Mouse (Mus musculus): Measurements from ENCODE around the gene Naa20.
A peak's percentile ranks its signal among the peaks of the same experiment; 100 is the strongest.

Gene Naa20

DNA sequence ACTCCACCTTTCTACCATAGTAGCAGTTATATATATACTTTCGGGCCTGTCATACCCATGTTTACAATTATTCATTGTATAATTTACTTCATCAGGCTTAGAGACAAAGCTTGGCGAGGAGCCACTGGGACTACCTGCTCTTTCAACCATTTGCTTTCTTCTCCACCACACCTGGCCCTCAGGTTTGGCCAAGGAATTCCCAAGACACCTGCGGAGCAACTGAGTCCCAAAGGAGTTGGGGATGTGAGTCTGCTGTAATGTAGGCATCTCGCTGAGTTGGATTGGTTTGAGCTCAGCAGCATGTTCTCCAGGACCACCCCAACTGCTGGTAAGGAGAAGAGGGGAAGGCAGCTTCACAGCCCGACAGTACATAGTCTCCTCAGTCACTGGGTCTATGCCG, at the start of gene Naa20:
Naa20 (plus strand) TSS at position 239 of the 400 bp plus-strand sequence.
- no peak for DNase-seq (ENCODE audit: low read depth, low spot score)

DNA sequence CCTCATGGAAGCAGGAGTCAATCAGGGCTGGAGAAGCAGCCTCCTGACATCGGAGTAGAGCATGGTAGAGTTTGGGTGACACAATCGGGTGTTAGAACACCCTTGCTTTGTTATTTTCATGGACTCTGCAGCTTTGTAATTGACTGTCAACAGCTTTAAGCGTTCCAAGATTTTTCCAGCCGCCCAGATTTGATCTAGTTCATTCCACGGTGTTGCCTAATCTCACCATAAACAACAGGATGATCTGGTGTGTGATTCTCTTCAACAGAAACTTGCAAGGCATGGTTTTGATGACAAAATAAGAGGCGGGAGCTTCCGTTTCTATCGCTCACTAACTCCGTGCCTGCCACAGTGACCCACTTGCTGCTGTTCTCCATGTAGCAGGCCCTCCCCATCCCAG, 46.1 kb upstream of the Naa20 start:
- DNase-seq (ENCODE audit: low read depth, low spot score): no peak

DNA sequence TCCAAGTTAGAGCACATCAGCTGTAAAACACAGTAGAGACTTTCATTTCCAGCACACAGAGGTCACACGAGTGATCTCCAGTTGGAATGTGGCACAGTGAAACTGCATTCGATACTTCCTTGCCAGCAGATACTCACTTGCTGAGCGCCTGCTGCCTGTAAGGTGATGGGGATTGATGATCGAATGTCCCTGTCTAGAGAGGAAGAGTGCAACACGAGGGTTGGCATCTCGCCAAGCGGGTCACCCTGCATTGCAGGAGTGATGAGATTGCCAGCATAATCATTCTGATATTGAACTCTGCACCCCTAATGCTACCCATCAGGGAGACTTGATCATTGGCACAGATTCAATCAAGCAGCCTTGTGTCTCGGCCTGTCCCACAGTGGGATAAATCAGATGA, 44.0 kb upstream of the Naa20 start:
- no peak for DNase-seq (ENCODE audit: low read depth, low spot score)

- no peak for DNase-seq (ENCODE audit: low read depth, low spot score)
These were observed 42.4 kb upstream of the Naa20 start for GRCm38 (mm10) chr2:145859442-145859931.

GRCm38 (mm10) chr2:145859932-145860801, 41.7 kb upstream of the Naa20 start:
- peak; percentile 40 for DNase-seq (ENCODE audit: low read depth, low spot score)

DNA sequence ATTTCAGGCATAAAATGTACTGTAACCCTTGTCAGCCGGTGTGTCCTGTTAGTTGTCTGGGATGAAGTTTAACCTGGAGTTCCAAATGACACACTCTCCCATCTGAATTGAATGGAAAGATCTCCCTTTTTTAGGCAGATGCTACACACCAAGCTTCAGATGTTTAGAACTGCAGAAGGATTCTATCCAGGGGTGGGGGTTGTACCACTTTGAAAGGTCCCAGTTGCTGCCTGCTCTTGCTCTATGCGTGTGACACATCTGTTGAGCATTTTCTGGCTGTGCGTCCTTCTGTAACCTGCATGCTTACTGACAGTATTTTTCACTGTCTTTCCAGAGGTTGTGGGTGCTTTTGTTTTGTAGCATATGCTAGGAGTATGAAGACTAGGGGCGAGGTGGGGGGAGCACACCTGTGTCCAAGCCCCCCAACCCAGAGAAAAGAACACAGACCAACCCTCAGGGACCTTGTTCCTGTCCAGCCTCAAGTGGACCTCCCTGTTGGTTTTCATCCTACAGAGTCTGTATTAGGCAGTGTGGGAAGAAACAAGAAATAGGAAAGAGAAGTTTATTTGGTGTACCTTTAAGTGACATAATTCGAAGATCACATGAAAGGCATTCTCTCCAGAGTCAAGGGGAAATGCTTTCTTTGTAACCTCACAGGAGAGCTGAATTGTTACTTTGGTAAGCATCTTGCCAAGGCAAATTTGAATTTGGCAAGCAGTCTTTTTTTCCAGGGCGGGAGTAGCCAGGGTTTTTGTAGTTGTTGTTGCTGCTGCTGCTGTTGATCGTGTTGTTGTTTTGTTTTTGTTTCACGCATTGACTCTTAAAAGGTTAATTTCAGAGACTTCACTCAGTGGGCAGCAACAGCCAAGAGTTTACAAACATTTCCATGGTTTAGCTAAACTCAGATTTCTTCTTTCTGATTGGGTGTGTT, 40.4 kb upstream of the Naa20 start:
- DNase-seq (ENCODE audit: low read depth, low spot score): no peak

- DNase-seq (ENCODE audit: low read depth, low spot score): peak; percentile 72
These were observed 39.6 kb upstream of the Naa20 start for GRCm38 (mm10) chr2:145862206-145862817.

- DNase-seq (ENCODE audit: low read depth, low spot score): peak; percentile 56
These were observed 36.6 kb upstream of the Naa20 start for GRCm38 (mm10) chr2:145865344-145865743.

DNA sequence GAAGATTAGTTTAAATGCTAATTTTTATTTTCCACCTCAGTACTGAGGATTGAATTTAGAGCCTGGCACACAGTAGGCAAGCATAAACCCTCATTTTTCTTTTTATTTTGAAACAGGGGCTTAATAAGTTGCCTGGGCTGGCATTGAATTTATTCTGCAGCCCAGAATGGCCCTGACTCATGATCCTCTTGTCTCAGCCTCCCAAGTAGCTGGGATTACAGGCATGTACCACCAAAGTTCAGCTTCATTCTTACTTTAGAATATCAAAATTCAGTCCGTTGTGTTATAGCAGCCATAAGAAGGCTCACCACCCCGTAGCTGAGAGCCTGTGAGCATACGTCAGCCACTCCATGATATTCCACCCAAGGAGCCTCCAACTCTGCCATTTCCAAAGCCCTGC, 35.7 kb upstream of the Naa20 start:
- no peak for DNase-seq (ENCODE audit: low read depth, low spot score)

DNA sequence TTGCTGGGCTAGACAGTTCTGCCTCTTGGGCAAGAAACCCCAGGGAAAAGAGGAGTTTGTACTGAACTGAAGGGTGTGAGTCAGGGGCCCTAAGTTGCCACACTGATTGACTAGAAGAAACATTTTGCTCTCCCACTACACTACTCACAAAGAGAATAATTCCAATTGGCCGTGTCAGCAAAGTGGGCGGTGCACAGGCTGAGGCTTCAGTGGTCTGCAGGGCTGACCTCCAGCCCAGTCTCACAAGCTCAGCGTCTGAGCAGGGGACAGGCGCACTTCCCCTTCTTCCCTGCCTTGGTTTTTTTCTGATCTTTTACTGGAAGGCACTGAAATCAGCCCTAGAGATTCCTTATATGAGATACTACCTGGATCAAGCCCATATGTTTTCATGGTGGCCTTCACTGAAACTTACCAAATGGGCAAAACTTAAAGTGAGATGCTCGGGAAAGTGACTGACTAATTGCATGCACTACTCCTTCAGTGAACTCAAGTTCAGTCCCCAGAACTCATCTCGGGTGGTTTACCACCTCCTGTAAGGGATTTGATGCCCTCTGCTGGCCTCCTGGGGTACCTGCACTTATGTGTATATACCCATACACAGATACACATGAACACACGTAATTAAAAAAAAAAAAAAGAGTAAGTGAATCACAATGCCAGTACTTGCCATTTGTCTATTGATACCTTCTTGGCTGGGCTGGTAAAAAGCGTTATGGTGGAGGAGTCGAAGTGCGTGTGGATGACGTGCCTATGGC, 35.0 kb upstream of the Naa20 start:
- DNase-seq (ENCODE audit: low read depth, low spot score): peak; percentile 63

DNA sequence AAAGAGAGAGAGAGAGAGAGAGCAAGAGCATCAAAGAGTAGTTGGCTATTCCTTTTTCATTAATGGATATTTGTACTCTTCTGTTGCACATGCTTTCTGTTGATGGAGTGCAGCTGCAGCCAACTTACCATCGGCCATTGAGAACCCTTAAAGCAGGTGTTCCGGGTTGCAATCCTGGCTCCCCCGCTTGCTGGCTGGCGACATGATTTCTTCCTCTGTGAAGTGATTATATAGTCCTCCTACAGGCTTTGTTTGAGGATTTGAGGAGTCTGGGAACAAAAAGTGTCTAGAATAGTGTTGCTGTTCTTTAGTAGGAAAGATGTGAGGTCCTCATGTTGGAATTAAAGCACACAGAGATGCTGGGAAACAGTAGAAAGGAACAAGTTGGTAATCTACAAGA, 30.6 kb upstream of the Naa20 start:
- no peak for DNase-seq (ENCODE audit: low read depth, low spot score)

- no peak for DNase-seq (ENCODE audit: low read depth, low spot score)
These were observed 29.8 kb upstream of the Naa20 start for GRCm38 (mm10) chr2:145872099-145872498.

DNA sequence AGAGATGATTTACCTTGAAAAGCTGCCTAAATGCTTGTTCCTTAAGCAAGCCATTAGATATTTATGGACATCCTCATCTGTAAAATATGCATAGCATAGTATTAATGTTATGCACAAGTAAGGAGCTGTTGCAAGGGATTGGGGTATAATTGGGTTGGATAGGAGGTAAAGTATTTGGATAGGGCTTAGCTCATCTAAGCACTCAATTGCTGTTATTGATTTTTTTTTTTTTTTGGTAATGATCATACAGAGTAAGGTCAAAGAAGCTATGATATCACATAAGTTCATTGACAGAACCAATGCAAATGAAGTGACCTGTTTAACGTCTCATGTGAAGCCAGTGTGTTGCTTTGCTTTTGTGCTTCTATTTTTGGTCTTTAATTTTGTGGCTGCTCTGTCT, 27.9 kb upstream of the Naa20 start:
- no peak for DNase-seq (ENCODE audit: low read depth, low spot score)

DNA sequence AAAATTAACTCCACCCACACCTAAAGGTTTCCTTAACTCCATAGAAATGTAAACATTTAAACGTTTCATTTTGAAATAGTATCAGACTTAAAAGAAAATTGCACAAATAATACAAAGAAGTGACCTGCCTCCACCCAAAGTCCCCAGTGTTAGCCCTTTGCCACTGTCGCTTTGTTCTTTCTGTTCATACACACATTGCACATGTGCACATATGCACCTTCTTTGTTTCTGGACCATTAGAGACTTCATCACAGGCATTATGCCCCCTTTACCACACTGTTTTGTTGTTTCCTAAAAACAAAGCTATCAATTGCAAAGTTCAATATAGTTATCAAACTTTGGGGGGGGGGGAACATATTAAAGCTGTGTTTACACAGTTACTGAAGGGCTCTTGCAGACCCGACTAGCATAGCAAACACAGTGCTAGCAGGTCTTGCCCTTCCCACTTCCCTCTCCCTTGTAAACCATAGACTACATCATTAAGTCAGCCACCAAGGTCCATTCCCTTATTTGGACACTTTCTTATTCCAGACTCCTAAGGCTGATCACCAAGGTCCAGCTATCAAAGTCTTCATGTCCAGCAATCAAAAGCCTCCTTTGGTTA, 26.9 kb upstream of the Naa20 start:
- no peak for DNase-seq (ENCODE audit: low read depth, low spot score)

DNA sequence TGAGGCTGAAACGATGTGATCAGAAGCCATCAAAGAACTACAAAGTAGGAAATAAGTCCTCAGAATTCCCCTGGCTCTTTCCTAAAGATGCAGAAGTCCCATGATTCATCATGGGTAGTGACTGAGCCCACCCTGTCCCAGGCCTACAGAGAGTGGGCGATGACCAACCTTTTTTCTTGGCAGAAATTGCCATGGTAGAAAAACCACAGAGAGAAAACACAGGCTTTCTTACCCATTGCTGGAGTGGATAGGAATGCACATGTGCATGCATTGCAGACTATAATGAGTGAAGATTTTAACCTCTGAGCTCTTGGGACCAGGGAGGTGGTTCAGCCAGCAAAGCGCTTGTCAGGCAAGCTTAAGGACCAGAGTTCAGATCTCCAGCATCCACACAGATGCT, 24.7 kb upstream of the Naa20 start:
- no peak for DNase-seq (ENCODE audit: low read depth, low spot score)

DNA sequence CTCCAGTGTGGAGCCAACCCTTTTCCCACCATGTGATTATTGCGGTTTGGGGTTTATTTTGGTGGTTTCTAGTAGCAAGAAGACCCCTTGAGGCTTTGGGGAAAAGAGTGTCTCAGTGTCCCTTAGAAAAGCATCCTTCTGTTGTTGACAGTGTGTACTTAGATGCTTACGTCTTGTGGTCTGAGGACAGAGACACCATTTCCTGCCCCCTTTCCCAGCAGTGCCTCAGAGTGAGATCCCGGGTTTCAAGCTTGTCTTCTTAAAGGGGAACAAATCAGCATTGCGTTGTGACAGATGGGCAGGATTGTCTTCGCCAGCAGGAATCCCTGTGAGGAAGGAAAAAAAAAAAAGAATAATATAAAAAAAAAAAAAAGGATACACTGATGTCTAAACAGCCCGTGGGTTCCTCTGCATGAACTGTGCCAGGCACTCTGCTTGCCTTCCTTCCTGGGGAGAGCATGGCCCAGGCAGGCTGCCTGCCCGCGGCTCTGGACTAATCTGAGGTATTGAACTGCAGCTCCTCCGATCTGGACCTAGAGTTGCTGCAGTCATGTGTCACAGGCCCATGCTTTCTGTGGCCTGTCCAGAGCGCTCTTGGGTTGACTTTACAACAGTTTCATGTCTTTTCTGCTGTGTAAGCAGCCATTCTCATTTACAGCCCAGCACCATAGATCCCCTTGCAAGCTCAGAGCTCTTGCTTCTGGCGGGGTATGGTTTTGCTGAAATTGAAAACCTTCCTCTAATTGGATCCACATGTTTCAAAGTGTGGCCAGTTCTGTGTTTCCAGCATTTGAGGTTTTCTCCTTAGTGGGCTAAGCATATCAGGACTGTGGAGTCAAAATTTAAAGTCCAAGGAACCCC, 20.8 kb upstream of the Naa20 start:
- DNase-seq (ENCODE audit: low read depth, low spot score): no peak

DNA sequence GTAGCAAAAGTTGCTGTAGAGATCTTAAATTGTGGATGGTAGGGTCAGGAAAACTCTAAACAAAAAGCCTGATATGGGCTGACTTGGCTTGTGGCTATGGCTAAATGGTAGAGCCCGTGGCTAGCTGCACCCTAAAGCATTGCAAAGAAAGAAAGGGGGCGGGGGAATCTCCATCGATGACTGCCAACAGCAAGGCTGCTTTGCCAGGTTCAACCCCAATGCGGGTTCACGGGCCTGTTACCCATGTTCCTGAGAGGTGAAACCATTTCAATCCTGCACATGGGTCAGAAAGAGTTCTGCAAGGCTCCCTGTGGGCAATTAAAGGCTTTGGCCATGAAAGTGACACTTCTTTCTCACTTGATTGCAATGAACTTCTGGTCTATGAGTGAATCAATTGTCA, 20.0 kb upstream of the Naa20 start:
- no peak for DNase-seq (ENCODE audit: low read depth, low spot score)

DNA sequence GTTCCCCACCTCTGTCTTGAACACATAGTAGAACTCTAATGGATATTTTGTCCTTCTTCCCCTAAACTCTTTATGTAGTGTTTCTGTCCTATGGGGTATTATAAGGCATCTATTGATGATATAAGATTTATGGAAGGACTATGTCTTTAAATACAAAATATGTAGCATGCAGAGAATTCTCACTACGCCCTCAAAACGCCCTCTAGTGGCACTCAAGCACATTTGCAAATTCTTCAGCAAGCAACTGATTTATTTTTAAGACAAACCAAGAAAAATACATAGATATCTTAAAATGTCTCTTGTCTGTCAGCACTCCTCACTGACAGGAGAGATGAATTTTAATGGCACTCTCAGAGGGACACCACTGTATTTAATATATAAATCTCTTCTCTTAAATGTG, 19.5 kb upstream of the Naa20 start:
- DNase-seq (ENCODE audit: low read depth, low spot score): peak; percentile 28

GRCm38 (mm10) chr2:145884036-145884912, 17.6 kb upstream of the Naa20 start:
- peak; percentile 76 for DNase-seq (ENCODE audit: low read depth, low spot score)
